Mouse (Mus musculus) granulocyte monocyte progenitor cell, adult 5-6 weeks (primary cell): Measurements from ENCODE around the gene Synj2. TPM values are rescaled to one million over a fixed set of nuclear protein-coding genes. Genes with fewer than 3 reads are reported as not detected.
A peak's percentile ranks its signal among the peaks of the same experiment; 100 is the strongest.
"Not testable (repeated sequence)": the region's sequence is repeated elsewhere in the genome, so short reads cannot be mapped to it uniquely, and the experiment has no call there.

Source experiments
- ATAC-seq: replicated peaks from 2 replicates; pipeline ENCODE4 v1.8.0; 2016; ENCODE audit warnings: mild to moderate bottlenecking, moderate TSS enrichment, inconsistent platforms; ENCODE audit not compliant: poor library complexity, severe bottlenecking
- total RNA-seq, 2 experiments: library from RNA; stranded (forward) in 1 of 2; stranded (reverse) in 1 of 2; fragments of 200-712, 200-1000 nt in 1 of 2; fragments of >200 nt in 1 of 2; fragmentation: Nextera tagmentation in 1 of 2; gene quantifications; 2 replicates each; pipeline ENCODE4 v1.2.3; 2014 to 2017

Synj2 gene
- total RNA-seq, 2 experiments from 2014 or later, result 11.6 to 14.4 TPM

DNA sequence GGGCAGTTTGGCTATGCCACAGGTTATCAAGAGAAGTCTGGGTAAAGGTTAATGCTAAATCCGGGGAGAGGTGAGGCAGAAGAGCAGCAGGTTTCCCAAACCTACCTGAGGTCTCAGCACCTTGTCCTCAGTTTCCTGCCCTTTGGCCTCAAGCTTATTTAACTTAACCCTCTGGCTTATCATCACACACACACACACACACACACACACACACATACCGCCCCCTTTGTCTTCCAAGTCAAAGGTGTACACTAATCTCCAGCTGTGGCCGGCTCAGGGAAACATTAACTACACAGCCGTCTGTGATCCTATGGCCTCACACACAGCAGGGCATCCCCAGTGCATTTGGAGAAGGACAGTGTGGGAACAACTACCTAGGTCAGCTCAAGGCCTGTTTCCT is 77.3 kb downstream of the Synj2 start:
- ATAC-seq, result no peak

DNA sequence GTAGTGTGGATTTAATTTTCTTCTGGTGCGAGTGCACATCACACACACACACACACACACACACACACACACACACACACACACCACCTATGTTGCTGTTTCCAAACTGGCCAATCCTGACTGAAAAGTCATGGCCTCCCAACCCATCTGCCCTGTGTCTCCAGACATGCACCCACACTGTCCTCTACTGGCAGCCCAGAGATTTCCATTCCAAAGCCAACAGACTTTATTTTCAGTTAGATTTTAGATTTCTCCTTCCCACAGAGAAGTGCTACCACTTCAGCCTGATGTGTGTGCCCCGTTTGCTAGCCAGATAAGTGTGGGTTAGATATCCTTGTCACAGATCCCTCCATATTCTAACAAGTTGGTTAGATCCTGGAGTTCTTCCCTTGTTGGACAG is 78.7 kb downstream of the Synj2 start:
- ATAC-seq, result peak; percentile 54

DNA sequence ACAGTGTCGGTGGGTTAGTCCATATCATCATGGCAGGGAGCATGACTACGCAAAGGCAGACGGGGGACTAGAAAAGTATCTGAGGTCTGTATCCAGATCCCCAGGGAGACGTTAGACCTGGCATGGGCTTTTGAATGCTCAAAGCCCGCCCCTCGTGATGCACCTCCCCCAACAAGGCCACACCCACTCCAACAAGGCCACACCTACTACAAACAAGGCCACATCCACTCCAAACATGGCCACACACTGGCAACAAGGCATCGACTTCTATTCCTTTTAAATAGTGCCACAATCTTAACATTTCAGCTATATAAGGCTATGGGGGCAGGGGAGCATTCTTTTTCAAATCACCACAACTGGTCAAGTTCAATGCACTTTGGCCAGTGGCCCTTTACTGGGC is 79.6 kb downstream of the Synj2 start:
- no peak for ATAC-seq

DNA sequence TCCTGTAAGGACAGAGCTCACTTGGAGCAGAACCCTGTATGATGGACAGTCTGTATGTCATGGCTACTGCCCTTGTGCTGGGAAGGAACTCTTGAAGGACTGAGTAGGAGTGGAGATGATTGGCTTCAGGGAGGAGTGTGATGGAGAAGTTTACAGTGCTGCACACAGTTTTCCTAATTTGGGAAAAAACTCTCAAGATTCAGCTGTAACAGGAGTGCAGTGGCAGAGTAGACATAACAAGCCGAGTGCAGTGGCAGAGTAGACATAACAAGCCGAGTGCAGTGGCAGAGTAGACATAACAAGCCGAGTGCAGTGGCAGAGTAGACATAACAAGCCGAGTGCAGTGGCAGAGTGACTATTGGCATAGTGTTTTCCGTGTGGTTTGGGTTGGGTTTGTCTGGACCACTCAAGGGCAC is 80.3 kb downstream of the Synj2 start:
- ATAC-seq, result not testable (repeated sequence)

DNA sequence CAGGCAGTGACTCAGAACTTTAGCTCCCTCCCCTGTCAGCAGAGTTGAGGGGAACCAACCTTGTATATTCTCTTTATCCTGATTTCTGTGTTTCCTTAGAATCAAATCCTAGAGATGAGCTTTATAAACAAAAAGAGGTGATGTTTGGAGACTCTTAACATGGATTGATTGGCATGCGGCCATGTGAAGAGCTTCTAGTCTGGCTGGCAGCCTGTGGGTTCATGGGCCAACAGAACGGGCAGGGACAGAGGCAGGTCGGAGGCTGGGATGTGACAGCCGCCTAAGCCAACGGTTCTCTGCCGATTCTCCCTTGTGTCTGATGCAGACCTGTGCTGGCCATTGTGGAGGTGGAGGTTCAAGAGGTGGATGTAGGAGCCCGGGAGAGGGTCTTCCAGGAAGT is 84.8 kb downstream of the Synj2 start:
- ATAC-seq, result no peak

DNA sequence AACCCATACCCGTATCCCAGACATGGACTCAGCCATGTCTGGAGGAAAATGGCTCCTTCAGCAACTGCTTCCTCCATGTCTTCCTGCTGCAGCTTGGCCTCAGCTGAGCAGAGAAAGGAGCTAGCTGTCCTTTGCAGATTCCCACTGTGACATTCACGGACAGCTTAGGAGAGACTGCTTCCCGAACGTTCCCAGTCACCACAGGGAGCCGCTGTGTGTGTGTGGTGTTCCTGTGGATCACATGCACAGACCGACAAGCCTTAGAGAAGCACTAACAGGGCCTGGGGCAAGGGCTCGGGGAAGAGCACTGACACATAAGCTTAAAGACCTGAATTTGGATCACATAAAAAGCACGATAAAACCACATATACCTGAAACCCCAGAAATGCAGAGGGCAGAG is 94.6 kb downstream of the Synj2 start:
- ATAC-seq, result no peak

DNA sequence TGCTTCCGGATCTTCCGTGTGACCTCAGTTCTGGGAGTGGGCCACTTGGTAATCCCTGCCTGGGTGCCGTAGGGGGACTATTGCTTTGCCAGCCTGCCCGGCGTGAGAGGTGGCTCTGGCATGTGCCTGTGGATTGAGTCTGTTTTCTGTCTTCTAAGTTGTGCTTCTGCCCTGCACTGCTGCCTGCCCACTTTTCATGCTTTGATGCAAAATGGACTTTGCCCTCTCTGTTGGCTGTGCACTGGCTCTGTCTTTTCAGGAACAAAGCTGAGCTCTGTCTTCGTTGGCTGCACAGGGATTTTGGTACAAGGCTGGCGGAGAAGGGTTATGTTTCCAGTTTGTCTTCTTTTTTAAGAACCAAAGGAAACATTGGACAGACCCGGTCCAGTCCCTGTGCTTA is 95.4 kb downstream of the Synj2 start:
- ATAC-seq, result no peak

DNA sequence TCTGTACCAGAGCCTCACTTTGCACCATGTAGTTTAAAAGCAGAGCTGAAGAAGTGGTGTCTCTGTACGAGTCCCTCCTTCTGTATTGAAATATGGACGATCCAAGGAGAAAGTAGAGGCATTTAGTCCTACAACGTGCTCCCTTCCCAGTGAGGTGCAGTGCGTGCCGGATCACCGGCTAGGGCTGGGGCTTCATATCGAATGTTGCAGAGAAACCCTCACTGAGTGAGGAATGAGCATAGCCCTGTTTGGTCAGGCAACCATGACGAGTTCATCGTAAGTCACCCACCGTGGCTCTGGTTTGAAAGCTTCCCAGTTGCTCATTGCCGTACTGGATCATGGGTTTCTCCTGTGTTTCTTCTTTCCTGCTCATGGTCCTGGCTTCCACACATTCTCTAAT is 95.8 kb downstream of the Synj2 start:
- no peak for ATAC-seq

DNA sequence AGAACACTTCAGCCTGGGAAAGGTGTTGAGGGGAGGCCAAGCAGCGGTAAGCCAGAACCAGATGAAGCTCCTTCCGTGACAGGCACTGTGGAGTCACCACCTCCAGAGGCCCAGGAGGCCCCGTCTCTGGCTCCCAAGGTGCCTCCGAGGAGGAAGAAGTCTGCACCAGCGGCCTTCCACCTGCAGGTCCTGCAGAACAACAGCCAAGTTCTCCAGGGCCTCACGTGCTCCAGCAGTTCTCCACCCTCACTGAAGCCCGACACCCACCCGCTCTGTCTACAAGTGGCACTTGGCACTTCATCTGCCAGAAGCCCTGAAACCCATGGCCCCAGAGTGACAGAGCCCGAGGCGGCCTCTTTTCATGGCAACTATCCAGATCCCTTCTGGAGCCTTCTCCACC is 96.4 kb downstream of the Synj2 start:
- no peak for ATAC-seq

DNA sequence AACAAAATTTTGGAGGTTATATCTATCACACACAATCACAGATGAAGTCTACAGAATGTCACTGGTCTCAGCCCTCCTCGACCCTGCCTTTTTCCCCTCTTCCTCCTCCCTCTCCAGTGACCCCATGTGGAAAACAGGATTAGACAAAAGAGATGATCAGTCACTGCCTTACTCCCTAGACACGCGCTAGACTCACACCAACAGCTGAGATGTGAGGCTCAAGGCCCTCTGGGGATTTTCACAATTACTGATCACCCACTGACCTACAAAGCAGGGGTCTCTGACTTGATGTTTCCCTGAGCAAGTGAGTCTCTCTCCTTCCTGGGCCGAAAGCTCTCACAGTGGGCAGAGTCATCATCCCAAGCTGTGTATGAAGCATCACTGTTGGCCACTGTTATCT is 111.7 kb downstream of the Synj2 start:
- no peak for ATAC-seq

DNA sequence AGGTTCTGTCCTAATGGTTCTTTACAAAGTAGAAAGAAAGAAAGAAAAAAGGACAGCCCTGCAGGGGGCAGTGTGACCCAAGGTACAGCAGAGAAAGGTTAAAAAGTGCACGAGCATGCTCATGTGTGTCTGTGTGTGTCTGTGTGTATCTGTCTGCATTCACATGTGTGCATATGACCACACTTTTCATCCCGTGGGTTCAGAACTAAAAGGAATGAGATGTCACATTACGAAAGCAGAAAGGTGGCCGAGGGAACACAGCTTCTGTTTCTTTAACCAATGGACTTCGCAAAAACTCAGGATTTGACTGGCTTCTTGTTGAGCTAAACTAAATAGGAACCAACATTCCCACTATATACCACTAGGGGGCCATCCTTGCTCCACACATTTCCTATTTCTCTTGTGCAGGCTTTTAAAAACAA is 113.9 kb downstream of the Synj2 start:
- ATAC-seq, result peak; percentile 80

DNA sequence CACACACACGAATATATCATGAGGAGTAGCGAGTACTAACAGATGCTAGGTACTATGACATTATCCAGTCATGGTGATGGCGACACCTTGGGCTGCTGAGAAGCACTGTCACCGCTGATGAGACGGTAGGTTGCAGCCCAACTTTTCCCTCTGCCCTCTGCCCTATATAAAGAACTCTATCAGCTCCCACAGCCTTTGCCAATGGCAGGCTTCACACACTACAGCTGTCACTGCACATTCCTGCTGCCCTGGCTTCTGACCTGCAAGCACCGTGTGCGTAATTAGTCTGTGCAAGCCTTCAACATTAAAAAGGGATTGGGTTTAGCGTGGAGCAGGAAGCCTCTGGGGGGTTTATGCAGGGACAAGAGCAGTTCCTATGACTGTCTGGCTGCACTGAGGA is 121.7 kb downstream of the Synj2 start:
- ATAC-seq, result no peak

DNA sequence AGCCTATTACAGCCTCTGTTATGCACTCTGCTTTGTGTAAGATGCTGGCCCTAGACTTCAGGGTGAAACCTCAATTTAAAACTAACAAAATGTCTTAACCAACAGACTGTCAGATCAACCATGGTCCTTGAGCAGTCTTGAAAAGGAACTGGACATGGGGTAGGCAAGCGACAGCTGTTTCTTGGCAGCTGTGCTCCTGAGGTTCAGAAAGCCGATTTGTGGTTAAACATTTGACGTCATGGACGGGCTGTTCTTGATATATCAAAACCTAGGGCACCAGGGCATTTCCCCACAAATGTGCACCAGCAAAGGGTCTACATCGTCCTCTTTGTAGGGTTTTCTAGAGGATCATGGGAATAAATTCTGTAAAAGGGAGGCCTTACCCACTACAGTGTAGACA is 122.5 kb downstream of the Synj2 start:
- no peak for ATAC-seq

DNA sequence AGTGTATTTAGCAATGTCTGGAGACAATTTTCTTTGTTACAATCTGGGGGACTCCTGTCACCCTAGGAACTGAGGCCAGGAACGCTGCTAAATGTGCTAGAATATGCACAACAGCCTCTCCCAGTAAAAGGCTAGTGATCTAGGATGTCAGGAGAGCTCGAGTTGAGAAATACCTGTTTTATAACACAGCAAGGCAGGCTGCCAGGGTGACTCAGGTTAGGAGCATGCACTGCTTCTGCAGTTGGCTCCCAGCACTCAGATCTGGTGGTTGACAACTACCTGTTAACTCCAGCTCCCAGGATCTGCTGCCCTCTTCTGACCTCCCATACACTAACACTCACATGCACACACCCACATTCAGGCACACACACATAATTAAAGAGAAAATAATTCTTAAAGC is 124.9 kb downstream of the Synj2 start:
- no peak for ATAC-seq

DNA sequence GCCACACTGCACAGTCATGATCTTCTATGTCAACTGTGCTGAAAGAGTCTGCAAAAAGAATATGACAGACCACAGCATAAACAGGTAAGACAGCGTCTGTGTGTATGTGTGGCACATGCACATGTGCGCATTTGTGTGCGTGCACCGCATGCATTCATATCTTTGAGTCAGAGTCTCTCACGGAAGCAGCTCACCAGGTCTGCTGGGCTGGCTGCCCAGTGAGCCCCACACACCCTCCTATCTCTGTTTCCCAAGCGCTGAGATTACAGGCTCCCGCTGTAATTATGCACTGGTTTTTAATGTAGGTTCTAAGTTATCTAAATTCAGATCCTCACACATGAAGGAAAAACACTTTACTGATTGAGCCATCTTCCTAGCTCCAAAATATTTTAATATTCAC is 126.5 kb downstream of the Synj2 start:
- ATAC-seq, result no peak

DNA sequence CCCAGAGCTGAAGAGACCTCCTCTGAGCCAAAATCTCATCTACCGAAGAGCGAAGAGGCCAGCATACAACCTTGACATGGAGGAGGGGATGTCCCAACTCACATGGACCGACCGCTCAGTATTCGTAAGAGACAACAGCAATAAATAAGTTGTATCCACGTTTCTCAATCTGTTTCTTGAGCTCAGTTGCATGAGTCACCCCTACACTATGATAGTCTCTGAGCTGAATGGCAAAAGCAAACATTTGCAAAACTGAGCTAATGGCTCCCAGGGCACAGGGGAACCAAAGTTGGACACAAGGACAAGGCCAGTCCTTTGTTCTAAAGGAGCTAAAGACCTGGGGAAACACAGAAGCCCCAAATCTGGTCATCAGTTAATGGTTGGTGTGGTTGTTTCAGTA is 128.8 kb downstream of the Synj2 start:
- ATAC-seq, result no peak

DNA sequence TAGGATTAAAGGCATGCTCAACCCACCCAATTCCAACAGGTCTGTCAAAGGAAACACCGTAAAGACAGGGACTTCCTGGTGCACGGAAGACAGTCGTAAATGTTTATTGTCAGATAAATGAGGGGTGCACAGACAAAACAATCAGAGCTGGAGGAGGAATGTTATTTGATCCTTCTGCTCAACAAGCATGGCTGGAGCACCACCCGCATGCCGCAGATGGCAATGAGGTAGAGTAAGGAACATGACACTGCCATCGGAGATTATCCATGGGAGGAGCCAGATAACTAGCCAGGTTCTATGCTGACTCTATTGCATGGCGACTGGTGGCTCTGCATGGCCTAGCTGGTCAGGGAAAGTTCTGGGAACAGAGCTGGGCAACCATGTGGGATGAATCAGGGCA is 132.3 kb downstream of the Synj2 start:
- ATAC-seq, result no peak

DNA sequence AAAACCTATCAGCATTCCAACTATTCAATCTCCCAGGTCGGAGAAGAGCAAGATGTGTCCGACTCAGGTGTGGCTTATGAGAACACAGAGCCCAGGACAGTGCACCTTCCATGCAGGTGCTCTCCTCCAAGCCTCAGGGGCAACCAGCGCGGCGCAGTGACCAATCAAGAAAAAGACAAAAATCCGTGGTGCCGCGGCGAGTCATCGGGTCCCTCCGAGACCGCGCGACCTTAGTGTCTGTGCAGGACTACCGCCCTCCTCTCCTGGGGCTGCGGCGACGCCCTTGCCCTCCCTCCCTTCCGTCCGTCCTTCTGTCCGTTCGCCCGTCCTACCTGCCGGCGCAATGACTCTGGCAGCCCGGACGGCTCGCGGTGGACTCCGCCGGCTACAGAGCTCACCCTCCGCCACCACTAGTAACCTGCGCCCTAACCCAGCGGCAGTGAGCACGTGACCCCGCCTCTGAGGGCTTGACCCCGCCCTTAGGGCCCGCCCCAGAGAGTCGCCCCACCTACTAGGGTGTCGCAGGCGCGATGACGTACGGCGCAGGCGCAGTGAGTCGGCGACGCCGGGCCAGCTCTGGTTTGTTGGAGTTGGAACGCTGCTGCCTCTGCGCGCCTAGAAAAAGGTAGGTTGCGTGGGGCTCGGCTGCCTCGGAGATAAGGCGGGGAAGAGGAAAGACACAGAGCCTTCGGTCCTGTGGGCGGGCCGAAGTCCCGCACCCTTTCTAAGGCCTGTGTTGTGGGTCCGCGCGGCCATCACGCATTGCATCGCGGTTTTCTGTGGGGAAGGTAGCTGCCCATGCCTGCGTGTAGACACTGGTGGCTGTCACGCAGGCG is 138.4 kb downstream of the Synj2 start, which contains the start of the genes Serac1 and Gtf2h5:
Gene Serac1, minus strand, starts transcription at position 455 of the 836 bp plus-strand sequence.
Gene Gtf2h5, plus strand, starts transcription at position 500 of the 836 bp plus-strand sequence.
- peak; percentile 91 for ATAC-seq

DNA sequence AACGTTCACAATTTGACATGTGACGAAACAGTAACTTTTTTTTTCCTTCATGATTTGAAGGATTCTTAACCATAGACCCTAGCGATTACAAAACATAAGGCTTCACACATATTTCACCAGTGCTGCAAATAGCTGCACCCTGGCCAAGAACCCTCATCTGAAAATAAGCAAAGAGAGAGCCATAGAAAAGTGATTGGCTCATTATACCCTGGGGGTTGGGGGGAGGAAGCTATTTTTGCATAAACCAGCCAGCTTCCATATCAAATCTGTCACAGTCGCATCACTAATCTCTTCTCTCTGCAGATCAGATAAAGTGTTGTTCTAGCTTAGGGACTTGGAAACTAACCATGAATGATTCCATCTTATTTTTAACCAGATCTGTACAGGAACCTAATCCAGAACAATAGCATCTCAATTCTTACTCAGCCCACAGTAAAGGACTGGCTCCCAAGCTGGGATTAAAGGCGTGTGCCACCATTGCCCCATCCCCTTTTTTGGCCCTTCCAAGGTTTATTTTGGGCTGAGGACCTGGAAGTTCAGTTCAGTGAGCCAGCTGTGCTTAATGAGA is 142.3 kb downstream of the Synj2 start:
- no peak for ATAC-seq

DNA sequence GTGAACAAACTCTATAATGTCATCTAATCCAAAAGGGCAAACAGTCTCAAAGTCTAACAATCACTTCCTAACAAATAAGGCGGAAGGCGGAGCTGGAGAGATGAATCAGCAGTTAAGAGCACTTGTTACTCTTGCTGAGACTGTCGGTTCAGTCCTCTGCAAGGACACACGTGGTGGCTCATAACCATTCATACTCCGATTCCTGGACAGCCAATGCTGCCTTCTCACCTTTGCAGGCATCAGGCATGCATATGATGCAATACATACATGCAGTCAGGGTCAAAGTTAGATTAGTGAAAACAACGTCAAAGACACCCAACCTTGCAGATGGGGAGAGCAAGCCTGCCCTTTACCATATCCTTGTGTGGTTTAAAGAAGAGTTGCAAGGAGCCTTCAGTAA is 150.5 kb downstream of the Synj2 start:
- no peak for ATAC-seq
